Mouse (Mus musculus): ENCODE measurements around the gene Tmem211. TPM values are rescaled to one million over a fixed set of nuclear protein-coding genes. Genes with fewer than 3 reads are reported as not detected.
A peak's percentile ranks its signal among the peaks of the same experiment; 100 is the strongest.

Gene Tmem211
- polyA plus RNA-seq, 1 experiment from 2014 or later: not detected

DNA sequence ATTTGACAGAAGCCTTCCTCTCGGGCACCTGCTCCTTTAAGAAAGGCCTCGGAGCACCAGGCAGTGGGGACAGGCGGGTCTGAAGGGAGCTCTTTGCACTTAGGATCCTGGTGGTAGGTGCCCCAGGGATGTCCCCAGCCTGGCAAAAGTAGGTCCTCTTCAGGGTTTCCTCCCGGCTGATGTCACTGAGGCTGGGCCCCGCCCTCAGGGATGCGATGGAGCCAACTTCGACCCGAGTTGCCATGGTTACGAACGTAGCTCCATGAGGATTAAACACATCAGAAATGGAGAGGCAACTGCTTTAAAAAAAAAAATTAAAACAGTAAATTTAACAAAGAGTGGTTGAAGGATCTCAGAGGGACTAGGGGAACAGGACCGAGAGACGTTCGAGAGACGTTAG, 34.8 kb upstream of the Tmem211 start:
- no peak overlapping the region for H3K4me3 ChIP-seq (ENCODE audit: low read depth, low read length)
- peaks cover 4% of the 10 kb centered on the region; the same call in 1 of the 2 replicates for H3K36me3 ChIP-seq (replicated peaks; ENCODE audit: insufficient read depth, low read length)
- TF ChIP-seq EP300 (IDR thresholded peaks at IDR 0.05; ENCODE audit: low read depth) (no peak), CTCF (IDR thresholded peaks at IDR 0.05; ENCODE audit: low read depth) (no peak)
- H3K4me1 ChIP-seq (ENCODE audit: insufficient read depth): no peaks in the 10 kb centered on the region
- H3K9ac ChIP-seq (replicated peaks): no peak overlapping the region
- DNase-seq (no peak), ATAC-seq (no peak)
- no peaks in the 10 kb centered on the region for H3K27me3 ChIP-seq (ENCODE audit: insufficient read depth, low read length)
- 80% methylated on average over 14 of the region's 14 CpGs for WGBS (ENCODE audit: insufficient replicate concordance)
- H3K9me3 ChIP-seq (ENCODE audit: low read length): no peaks in the 10 kb centered on the region
- no peak overlapping the region for H3K27ac ChIP-seq (ENCODE audit: low read depth)
- no peak overlapping the region for H3K4me2 ChIP-seq (ENCODE audit: low read depth, low read length)

DNA sequence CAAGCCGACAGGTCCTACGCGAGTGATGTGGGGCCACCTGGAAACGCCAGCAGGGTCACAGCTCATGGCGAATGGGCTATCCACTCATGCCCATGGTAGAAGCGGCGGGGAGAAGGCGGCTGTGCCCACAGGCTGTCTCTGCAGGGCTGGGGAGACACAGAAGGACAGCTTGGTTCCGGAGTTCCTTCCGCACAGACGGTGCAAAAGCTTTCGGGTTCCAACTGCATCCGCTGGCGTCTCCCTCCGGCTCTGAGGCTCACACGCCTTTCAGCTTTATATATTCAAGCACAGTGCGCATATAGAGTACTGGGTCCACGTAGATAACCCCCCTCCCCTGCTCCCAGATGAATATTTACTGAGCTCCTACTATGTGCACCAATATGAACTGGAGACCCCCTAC, 32.9 kb upstream of the Tmem211 start:
- peaks cover 4% of the 10 kb centered on the region; the same call in 1 of the 2 replicates for H3K36me3 ChIP-seq (replicated peaks; ENCODE audit: insufficient read depth, low read length)
- H3K4me2 ChIP-seq (ENCODE audit: low read depth, low read length): no peak overlapping the region
- no peaks in the 10 kb centered on the region; the same call in 1 of the 2 replicates for H3K4me1 ChIP-seq (ENCODE audit: insufficient read depth)
- TF ChIP-seq CTCF (IDR thresholded peaks at IDR 0.05; ENCODE audit: low read depth) (no peak), EP300 (IDR thresholded peaks at IDR 0.05; ENCODE audit: low read depth) (no peak)
- no peak overlapping the region for H3K9ac ChIP-seq (replicated peaks)
- WGBS (ENCODE audit: insufficient replicate concordance): 89% methylated on average over 18 of the region's 18 CpGs
- no peak overlapping the region for H3K4me3 ChIP-seq (ENCODE audit: low read depth, low read length)
- H3K27ac ChIP-seq (ENCODE audit: low read depth): no peak overlapping the region
- no peaks in the 10 kb centered on the region for H3K27me3 ChIP-seq (ENCODE audit: insufficient read depth, low read length)
- no peaks in the 10 kb centered on the region for H3K9me3 ChIP-seq (ENCODE audit: low read length)
- no peak for ATAC-seq
- no peak for DNase-seq

DNA sequence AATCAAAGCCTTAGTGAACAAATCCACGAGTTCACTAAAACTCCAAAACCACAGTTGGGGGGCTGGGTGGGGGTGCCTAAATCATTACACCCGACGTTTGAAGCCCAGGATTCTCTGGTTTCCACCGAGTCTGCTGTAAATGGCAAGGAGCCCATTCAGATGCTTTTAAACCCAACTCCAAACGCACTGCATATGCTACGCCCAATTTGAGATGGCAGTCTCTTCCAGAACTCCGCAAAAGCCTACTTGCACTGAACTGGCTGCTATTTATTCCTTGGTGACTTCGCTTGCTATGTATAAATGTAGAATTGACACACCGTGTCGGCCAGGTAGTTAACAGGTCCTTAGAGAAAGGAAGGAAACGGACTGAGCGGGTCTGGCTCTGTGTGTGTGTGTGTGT, 31.3 kb upstream of the Tmem211 start:
- no peak for TF ChIP-seq EP300 (IDR thresholded peaks at IDR 0.05; ENCODE audit: low read depth)
- Histone ChIP-seq H3K9me3 (ENCODE audit: low read length) (no peaks in the 10 kb centered on the region), H3K27ac (ENCODE audit: low read depth) (no peak overlapping the region), H3K36me3 (replicated peaks; ENCODE audit: insufficient read depth, low read length) (peaks cover 4% of the 10 kb centered on the region; the same call in 1 of the 2 replicates), H3K4me3 (ENCODE audit: low read depth, low read length) (no peak overlapping the region), H3K4me1 (ENCODE audit: insufficient read depth) (peaks cover 3% of the 10 kb centered on the region), H3K4me2 (ENCODE audit: low read depth, low read length) (no peak overlapping the region), H3K27me3 (ENCODE audit: insufficient read depth, low read length) (no peaks in the 10 kb centered on the region), H3K9ac (replicated peaks) (no peak overlapping the region)
- ATAC-seq (no peak), DNase-seq (no peak)
- 74% methylated on average over 12 of the region's 12 CpGs for WGBS (ENCODE audit: insufficient replicate concordance)

DNA sequence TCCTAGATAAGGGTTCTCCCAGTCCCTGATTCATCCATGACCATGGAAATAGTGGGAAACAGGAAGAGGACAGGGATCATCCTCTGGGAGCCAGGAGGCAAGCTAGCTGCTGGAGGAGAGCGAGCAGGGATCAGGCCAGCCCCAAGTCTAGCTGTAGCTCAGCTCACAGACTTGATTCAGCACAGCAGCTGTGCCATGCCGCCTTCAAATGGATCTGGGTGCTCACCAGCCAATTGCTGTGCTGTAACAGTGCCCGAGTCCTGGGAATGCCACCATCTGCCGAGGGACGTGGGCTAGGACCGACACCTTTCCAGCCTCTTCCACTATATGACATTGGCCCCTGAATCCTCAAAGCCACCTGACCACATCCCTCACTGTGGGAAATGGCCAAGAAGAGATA, 30.8 kb upstream of the Tmem211 start:
- ATAC-seq (no peak), DNase-seq (no peak)
- no peaks in the 10 kb centered on the region for H3K27me3 ChIP-seq (ENCODE audit: insufficient read depth, low read length)
- no peak overlapping the region for H3K9ac ChIP-seq (replicated peaks)
- no peak for TF ChIP-seq CTCF (IDR thresholded peaks at IDR 0.05; ENCODE audit: low read depth)
- no peak for TF ChIP-seq EP300 (IDR thresholded peaks at IDR 0.05; ENCODE audit: low read depth)
- no peaks in the 10 kb centered on the region for H3K9me3 ChIP-seq (ENCODE audit: low read length)
- peaks cover 3% of the 10 kb centered on the region for H3K4me1 ChIP-seq (ENCODE audit: insufficient read depth)
- H3K27ac ChIP-seq (ENCODE audit: low read depth): no peak overlapping the region
- no peak overlapping the region for H3K4me2 ChIP-seq (ENCODE audit: low read depth, low read length)
- WGBS (ENCODE audit: insufficient replicate concordance): 83% methylated on average over 6 of the region's 6 CpGs
- H3K36me3 ChIP-seq (replicated peaks; ENCODE audit: insufficient read depth, low read length): peaks cover 4% of the 10 kb centered on the region; the same call in 1 of the 2 replicates
- no peak overlapping the region for H3K4me3 ChIP-seq (ENCODE audit: low read depth, low read length)

GRCm38 (mm10) chr5:113196916-113197794, 29.6 kb upstream of the Tmem211 start:
- no peak overlapping the region for H3K4me3 ChIP-seq (ENCODE audit: low read depth, low read length)
- TF ChIP-seq EP300 (IDR thresholded peaks at IDR 0.05; ENCODE audit: low read depth) (no peak), CTCF (IDR thresholded peaks at IDR 0.05; ENCODE audit: low read depth) (no peak)
- H3K4me2 ChIP-seq (ENCODE audit: low read depth, low read length): no peak overlapping the region
- no peaks in the 10 kb centered on the region for H3K9me3 ChIP-seq (ENCODE audit: low read length)
- no peaks in the 10 kb centered on the region for H3K36me3 ChIP-seq (replicated peaks; ENCODE audit: insufficient read depth, low read length)
- no peaks in the 10 kb centered on the region for H3K27me3 ChIP-seq (ENCODE audit: insufficient read depth, low read length)
- no peak overlapping the region for H3K9ac ChIP-seq (replicated peaks)
- no peak overlapping the region for H3K27ac ChIP-seq (ENCODE audit: low read depth)
- H3K4me1 ChIP-seq (ENCODE audit: insufficient read depth): peaks cover 3% of the 10 kb centered on the region
- 41% methylated on average over 9 of the region's 9 CpGs for WGBS (ENCODE audit: insufficient replicate concordance)
- no peak for DNase-seq
- no peak for ATAC-seq

- peak overlapping the region; percentile 16; the same call in 1 of the 2 replicates for H3K27ac ChIP-seq (ENCODE audit: low read depth)
Observed at GRCm38 (mm10) chr5:113199126-113199771, 27.5 kb upstream of the Tmem211 start.

More at GRCm38 (mm10) chr5:113199126-113199771, 27.5 kb upstream of the Tmem211 start:
- DNase-seq (no peak), ATAC-seq (no peak)
- Histone ChIP-seq H3K36me3 (replicated peaks; ENCODE audit: insufficient read depth, low read length) (no peaks in the 10 kb centered on the region), H3K9me3 (ENCODE audit: low read length) (no peaks in the 10 kb centered on the region), H3K4me2 (ENCODE audit: low read depth, low read length) (no peak overlapping the region), H3K27me3 (ENCODE audit: insufficient read depth, low read length) (no peaks in the 10 kb centered on the region), H3K4me1 (ENCODE audit: insufficient read depth) (peaks cover 3% of the 10 kb centered on the region), H3K4me3 (ENCODE audit: low read depth, low read length) (no peak overlapping the region), H3K9ac (replicated peaks) (no peak overlapping the region)
- WGBS (ENCODE audit: insufficient replicate concordance): 54% methylated on average over 8 of the region's 8 CpGs
- TF ChIP-seq CTCF (IDR thresholded peaks at IDR 0.05; ENCODE audit: low read depth) (no peak), EP300 (IDR thresholded peaks at IDR 0.05; ENCODE audit: low read depth) (no peak)

Measured in liver, postnatal 0 days (tissue).